Mouse (Mus musculus) G1E (cell line): ENCODE results near the gene Surf4.

Experiments used
- CTCF ChIP-seq: IDR thresholded peaks from 2 replicates; pipeline ENCODE4 v1.5.1; 2012; ENCODE audit warnings: low read depth, low read length, inconsistent platforms, mixed read lengths
- GATA1 ChIP-seq: IDR thresholded peaks from 2 replicates; pipeline ENCODE4 v1.6.1; 2012; ENCODE audit warnings: borderline replicate concordance, low read length, inconsistent platforms, mixed read lengths
- GATA2 ChIP-seq: IDR thresholded peaks from 2 replicates; pipeline ENCODE4 v1.6.1; 2012; ENCODE audit warnings: low read depth, low read length, inconsistent platforms, borderline replicate concordance
- TAL1 ChIP-seq: conservative IDR thresholded peaks from 2 replicates; pipeline ENCODE4 v1.6.1; 2012; ENCODE audit warnings: low read depth, low read length, inconsistent platforms, mixed read lengths

DNA sequence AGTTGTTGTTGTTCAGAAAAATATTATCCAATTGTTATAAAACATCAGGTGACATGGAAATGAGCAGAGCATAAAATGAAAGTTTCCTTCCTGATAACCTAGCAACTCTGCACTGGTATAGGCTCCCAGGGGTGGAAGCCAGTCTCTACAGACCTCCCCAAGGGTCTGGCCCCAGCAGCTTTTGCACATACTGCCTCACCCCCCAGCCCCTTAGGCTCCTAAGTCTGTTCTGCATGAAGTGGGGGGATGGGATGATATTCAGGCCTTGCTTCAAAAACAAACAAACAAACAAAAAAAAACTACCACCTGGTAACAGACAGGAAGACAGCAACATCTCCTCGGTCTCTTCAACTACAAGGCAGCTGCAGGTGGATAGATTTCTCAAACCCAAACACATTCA is 46.6 kb upstream of the Surf4 start:
- TF ChIP-seq TAL1 (no peak), CTCF (no peak), GATA1 (no peak), GATA2 (no peak)
